Mouse (Mus musculus): ENCODE measurements around the gene Sh3rf1. TPM values are rescaled to one million over a fixed set of nuclear protein-coding genes. Genes with fewer than 3 reads are reported as not detected.

Sh3rf1 gene
- polyA plus RNA-seq, 1 experiment from 2014 or later, result 5.3 TPM

- H3K36me3 ChIP-seq, result peaks cover 30% of the 10 kb centered on the region
- H3K4me2 ChIP-seq, result no peak overlapping the region
- no peak overlapping the region for H3K27ac ChIP-seq (replicated peaks)
- H3K9ac ChIP-seq, result no peak overlapping the region
- no peak for ATAC-seq (ENCODE audit: extremely low read depth, insufficient number of reproducible peaks, low FRiP score, low TSS enrichment)
- peaks cover 14% of the 10 kb centered on the region; the same call in 1 of the 2 replicates for H3K27me3 ChIP-seq (replicated peaks)
- peaks cover 42% of the 10 kb centered on the region for H3K4me1 ChIP-seq
- H3K4me3 ChIP-seq, result no peak overlapping the region
- WGBS, result 71% methylated on average over 11 of the region's 11 CpGs
- H3K9me3 ChIP-seq, result no peaks in the 10 kb centered on the region; the same call in 1 of the 2 replicates
Observed at GRCm38 (mm10) chr8:61385502-61386191, 162.0 kb downstream of the Sh3rf1 start.

DNA sequence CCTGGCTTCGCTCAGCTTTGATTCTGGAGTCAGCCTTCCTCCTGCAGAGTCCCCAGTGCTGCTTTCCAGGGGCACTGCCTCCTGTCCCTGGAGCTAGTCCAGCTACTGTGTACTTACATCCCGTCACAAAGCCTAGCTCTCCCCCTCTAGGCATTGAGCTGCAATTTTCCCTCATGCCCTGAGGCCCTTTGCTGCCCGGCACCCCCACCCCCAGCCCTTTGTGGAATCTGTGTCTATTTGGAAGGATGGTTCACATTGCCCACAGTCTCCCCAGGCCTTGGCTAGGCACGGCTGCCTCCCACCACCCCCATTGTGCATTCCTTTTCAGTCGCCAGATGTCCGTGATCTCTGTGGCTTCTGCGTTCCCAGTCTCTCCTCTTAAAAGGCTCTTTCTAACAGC lies 163.0 kb downstream of the Sh3rf1 start:
- peak overlapping the region; percentile 0; the same call in 1 of the 2 replicates for H3K9ac ChIP-seq
- H3K36me3 ChIP-seq, result peaks cover 24% of the 10 kb centered on the region
- ATAC-seq (ENCODE audit: extremely low read depth, insufficient number of reproducible peaks, low FRiP score, low TSS enrichment), result no peak
- no peak overlapping the region for H3K4me3 ChIP-seq
- peaks cover 52% of the 10 kb centered on the region for H3K4me1 ChIP-seq
- H3K27me3 ChIP-seq (replicated peaks), result peaks cover 14% of the 10 kb centered on the region; the same call in 1 of the 2 replicates
- WGBS, result 27% methylated on average over 7 of the region's 7 CpGs
- peak overlapping the region; percentile 61 for H3K27ac ChIP-seq (replicated peaks)
- H3K4me2 ChIP-seq, result peak overlapping the region; percentile 18; the same call in 1 of the 2 replicates
- no peaks in the 10 kb centered on the region for H3K9me3 ChIP-seq

GRCm38 (mm10) chr8:61387501-61387963 lies 163.9 kb downstream of the Sh3rf1 start:
- peak overlapping the region; percentile 54 for H3K4me2 ChIP-seq
- peak overlapping the region; percentile 11; the same call in 1 of the 2 replicates for H3K4me3 ChIP-seq
- H3K36me3 ChIP-seq, result peaks cover 23% of the 10 kb centered on the region
- H3K9ac ChIP-seq, result peak overlapping the region; percentile 38; the same call in 1 of the 2 replicates
- no peak overlapping the region; the same call in 1 of the 2 replicates for H3K27ac ChIP-seq (replicated peaks)
- H3K9me3 ChIP-seq, result no peaks in the 10 kb centered on the region
- 26% methylated on average over 6 of the region's 6 CpGs for WGBS
- peaks cover 52% of the 10 kb centered on the region for H3K4me1 ChIP-seq
- no peak for ATAC-seq (ENCODE audit: extremely low read depth, insufficient number of reproducible peaks, low FRiP score, low TSS enrichment)
- peaks cover 14% of the 10 kb centered on the region; the same call in 1 of the 2 replicates for H3K27me3 ChIP-seq (replicated peaks)

DNA sequence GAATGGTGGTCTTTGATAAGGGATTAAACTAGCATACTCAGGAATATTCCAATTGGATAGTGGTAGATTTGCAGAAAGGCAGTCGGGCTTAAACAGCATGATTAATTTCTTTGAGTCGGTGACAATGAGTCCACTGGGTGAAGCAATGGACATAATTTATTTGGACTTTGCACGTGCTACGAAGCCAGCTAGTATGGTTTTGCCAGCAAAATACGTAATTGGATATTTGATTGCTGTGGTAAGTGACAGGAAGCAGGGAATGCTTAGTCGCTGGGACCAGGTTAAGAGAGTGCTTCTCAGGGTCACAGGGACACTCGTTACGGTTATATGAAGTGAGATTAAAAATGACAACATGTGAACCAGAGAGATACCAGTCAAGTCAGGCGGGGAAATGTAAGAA lies 164.7 kb downstream of the Sh3rf1 start:
- Histone ChIP-seq H3K27ac (replicated peaks) (no peak overlapping the region), H3K27me3 (replicated peaks) (peaks cover 17% of the 10 kb centered on the region; the same call in 1 of the 2 replicates), H3K4me2 (no peak overlapping the region), H3K9ac (no peak overlapping the region), H3K4me1 (peaks cover 47% of the 10 kb centered on the region), H3K36me3 (peaks cover 23% of the 10 kb centered on the region), H3K9me3 (no peaks in the 10 kb centered on the region), H3K4me3 (no peak overlapping the region)
- WGBS, result 79% methylated on average over 9 of the region's 9 CpGs
- no peak for ATAC-seq (ENCODE audit: extremely low read depth, insufficient number of reproducible peaks, low FRiP score, low TSS enrichment)

GRCm38 (mm10) chr8:61390307-61391057 lies 166.8 kb downstream of the Sh3rf1 start:
- 85% methylated on average over 18 of the region's 18 CpGs for WGBS
- H3K4me2 ChIP-seq, result no peak overlapping the region
- no peak for ATAC-seq (ENCODE audit: extremely low read depth, insufficient number of reproducible peaks, low FRiP score, low TSS enrichment)

DNA sequence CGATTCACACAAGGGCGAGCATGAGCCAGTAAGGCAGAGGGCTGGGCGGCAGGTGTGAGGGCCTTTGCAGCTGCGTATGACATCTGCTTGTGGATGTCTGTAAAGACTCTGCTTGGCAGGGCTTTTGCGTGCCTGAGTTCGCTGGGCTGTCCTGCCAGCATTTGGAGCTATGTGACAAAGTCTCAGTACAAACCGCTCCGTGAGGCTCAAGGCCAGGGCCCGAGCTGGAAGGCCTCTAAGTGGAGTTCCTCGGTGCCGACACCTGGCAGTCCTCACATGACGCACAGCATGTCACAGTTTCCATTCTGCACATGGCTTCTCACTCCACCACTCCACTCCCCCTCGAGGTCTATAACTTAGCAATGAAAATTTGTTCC lies 167.4 kb downstream of the Sh3rf1 start:
- peaks cover 9% of the 10 kb centered on the region; the same call in 1 of the 2 replicates for H3K27me3 ChIP-seq (replicated peaks)
- WGBS, result 58% methylated on average over 13 of the region's 13 CpGs
- H3K4me2 ChIP-seq, result no peak overlapping the region
- H3K27ac ChIP-seq (replicated peaks), result peak overlapping the region; percentile 20; the same call in 1 of the 2 replicates
- peaks cover 42% of the 10 kb centered on the region for H3K4me1 ChIP-seq
- no peak overlapping the region for H3K4me3 ChIP-seq
- no peak overlapping the region for H3K9ac ChIP-seq
- no peak for ATAC-seq (ENCODE audit: extremely low read depth, insufficient number of reproducible peaks, low FRiP score, low TSS enrichment)
- peaks cover 12% of the 10 kb centered on the region for H3K36me3 ChIP-seq
- H3K9me3 ChIP-seq, result no peaks in the 10 kb centered on the region

More at GRCm38 (mm10) chr8:61390307-61391057, 166.8 kb downstream of the Sh3rf1 start:
- Histone ChIP-seq H3K9ac (no peak overlapping the region), H3K36me3 (peaks cover 15% of the 10 kb centered on the region), H3K4me1 (peaks cover 42% of the 10 kb centered on the region), H3K4me3 (no peak overlapping the region), H3K27ac (replicated peaks) (peak overlapping the region; percentile 20; the same call in 1 of the 2 replicates), H3K9me3 (no peaks in the 10 kb centered on the region), H3K27me3 (replicated peaks) (peaks cover 9% of the 10 kb centered on the region; the same call in 1 of the 2 replicates)

DNA sequence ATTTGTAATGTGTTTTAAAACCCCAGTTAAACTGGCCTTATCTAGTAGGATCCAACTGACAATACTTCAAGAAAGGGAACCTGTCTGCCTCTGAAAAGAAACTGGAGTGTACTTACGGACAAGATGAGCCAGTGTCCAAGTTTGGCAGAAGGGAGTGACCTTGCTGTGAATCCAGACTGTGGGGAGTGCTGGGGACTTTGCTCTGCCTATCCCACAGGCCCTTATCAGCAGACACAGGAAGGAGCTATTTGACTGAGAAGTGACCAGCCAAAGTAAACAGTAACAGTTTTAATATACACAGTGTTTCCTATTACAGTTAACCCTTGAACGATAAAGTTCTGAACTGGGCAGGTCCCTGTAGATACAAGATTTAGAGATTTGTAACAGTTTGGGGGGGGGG lies 173.5 kb downstream of the Sh3rf1 start:
- 0 out of 2 replicates have a peak, but pooled peaks cover 4% of the 10 kb centered on the region for H3K27me3 ChIP-seq (replicated peaks)
- 0 out of 2 replicates have a peak overlapping the region, but pooled peaks have one; percentile 13 for H3K9ac ChIP-seq
- no peaks in the 10 kb centered on the region for H3K9me3 ChIP-seq
- peak overlapping the region; percentile 24; the same call in 1 of the 2 replicates for H3K4me2 ChIP-seq
- WGBS, result 10% methylated on average over 2 of the region's 2 CpGs
- peak overlapping the region; percentile 29 for H3K27ac ChIP-seq (replicated peaks)
- peaks cover 23% of the 10 kb centered on the region for H3K4me1 ChIP-seq
- H3K36me3 ChIP-seq, result peaks cover 4% of the 10 kb centered on the region
- ATAC-seq (ENCODE audit: extremely low read depth, insufficient number of reproducible peaks, low FRiP score, low TSS enrichment), result peak; percentile 63
- no peak overlapping the region for H3K4me3 ChIP-seq

GRCm38 (mm10) chr8:61397755-61398154 lies 174.1 kb downstream of the Sh3rf1 start:
- Histone ChIP-seq H3K36me3 (peaks cover 4% of the 10 kb centered on the region), H3K9ac (no peak overlapping the region), H3K27me3 (replicated peaks) (0 out of 2 replicates have a peak, but pooled peaks cover 4% of the 10 kb centered on the region), H3K4me1 (peaks cover 23% of the 10 kb centered on the region), H3K4me2 (no peak overlapping the region), H3K4me3 (no peak overlapping the region), H3K9me3 (no peaks in the 10 kb centered on the region), H3K27ac (replicated peaks) (peak overlapping the region; percentile 42)
- peak; percentile 45 for ATAC-seq (ENCODE audit: extremely low read depth, insufficient number of reproducible peaks, low FRiP score, low TSS enrichment)
- 50% methylated on average over 7 of the region's 7 CpGs for WGBS

DNA sequence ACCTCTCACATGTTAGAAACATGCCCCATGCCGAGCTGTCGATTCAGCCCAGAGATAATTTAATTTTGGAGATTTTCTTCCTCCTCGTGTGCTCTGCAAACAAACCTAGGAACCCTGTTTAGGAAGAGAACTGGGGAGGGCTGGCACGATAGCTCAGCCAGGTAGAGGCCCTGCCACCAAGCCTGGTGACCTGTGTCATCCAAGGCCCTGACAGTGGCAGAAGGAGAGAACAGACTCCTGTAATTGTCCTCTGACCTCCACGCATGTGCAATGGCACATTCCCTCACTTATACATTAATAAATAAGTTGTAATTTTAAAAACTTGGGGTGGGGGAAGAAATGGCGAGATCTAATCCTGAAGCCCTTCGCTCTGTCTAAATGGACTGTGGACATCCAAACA lies 179.2 kb downstream of the Sh3rf1 start:
- WGBS, result 80% methylated on average over 7 of the region's 7 CpGs
- Histone ChIP-seq H3K4me1 (peaks cover 18% of the 10 kb centered on the region), H3K4me2 (no peak overlapping the region), H3K36me3 (no peaks in the 10 kb centered on the region), H3K27ac (replicated peaks) (no peak overlapping the region), H3K9ac (no peak overlapping the region), H3K27me3 (replicated peaks) (no peaks in the 10 kb centered on the region), H3K9me3 (no peaks in the 10 kb centered on the region), H3K4me3 (no peak overlapping the region)
- no peak for ATAC-seq (ENCODE audit: extremely low read depth, insufficient number of reproducible peaks, low FRiP score, low TSS enrichment)

- H3K4me3 ChIP-seq, result no peak overlapping the region
- H3K36me3 ChIP-seq, result no peaks in the 10 kb centered on the region
- peaks cover 13% of the 10 kb centered on the region for H3K4me1 ChIP-seq
- H3K4me2 ChIP-seq, result no peak overlapping the region
- no peak overlapping the region for H3K27ac ChIP-seq (replicated peaks)
- no peaks in the 10 kb centered on the region for H3K27me3 ChIP-seq (replicated peaks)
- no peak overlapping the region for H3K9ac ChIP-seq
- ATAC-seq (ENCODE audit: extremely low read depth, insufficient number of reproducible peaks, low FRiP score, low TSS enrichment), result no peak
- 36% methylated on average over 6 of the region's 6 CpGs for WGBS
- no peaks in the 10 kb centered on the region for H3K9me3 ChIP-seq
Observed at GRCm38 (mm10) chr8:61403266-61404177, 179.8 kb downstream of the Sh3rf1 start.
